Mouse (Mus musculus) olfactory bulb, adult 2 months (tissue): ENCODE results near the gene Arid3b. TPM values are rescaled to one million over a fixed set of nuclear protein-coding genes. Genes with fewer than 3 reads are reported as not detected.

Experiments used
- H3K27ac ChIP-seq: fragments of 200-500 bp; 2 replicates; pipeline ENCODE4 v1.5.1; 2012; ENCODE audit warnings: low read depth, low read length; ENCODE audit not compliant: insufficient read depth
- H3K4me1 ChIP-seq: fragments of 200-500 bp; 2 replicates; pipeline ENCODE4 v1.6.1; 2012; ENCODE audit warnings: low read length; ENCODE audit not compliant: control insufficient read depth, insufficient read depth
- H3K4me3 ChIP-seq: fragments of 200-500 bp; 2 replicates; pipeline ENCODE4 v1.5.1; 2012; ENCODE audit warnings: mild to moderate bottlenecking, low read depth, low read length, moderate library complexity; ENCODE audit not compliant: insufficient read depth
- CTCF ChIP-seq: fragments of 200-500 bp; IDR thresholded peaks from 2 replicates; pipeline ENCODE4 v1.5.1; 2012; ENCODE audit warnings: low read depth, mild to moderate bottlenecking, low read length, moderate library complexity; ENCODE audit not compliant: insufficient read depth
- POLR2A ChIP-seq: fragments of 200-500 bp; IDR thresholded peaks from 2 replicates; pipeline ENCODE4 v1.6.1; 2012; ENCODE audit warnings: mild to moderate bottlenecking, low read depth, low read length, moderate library complexity; ENCODE audit not compliant: insufficient read depth
- WGBS: fragments of 180-500 bp; shearing (Covaris S2); methylation state at CpG from one replicate; pipeline ENCODE4 v1.1.7; 2018; 5-methylcytosine and 5-hydroxymethylcytosine counted together
- polyA plus RNA-seq: library from polyadenylated mRNA; stranded (reverse); fragments of >200 nt; gene quantifications from 2 replicates; pipeline ENCODE4 v1.2.4, GENCODE M21; 2012; ENCODE audit warnings: low replicate concordance; ENCODE audit not compliant: missing spikeins, insufficient read depth, insufficient read length

Arid3b gene
- polyA plus RNA-seq, 1 experiment: not detected

DNA sequence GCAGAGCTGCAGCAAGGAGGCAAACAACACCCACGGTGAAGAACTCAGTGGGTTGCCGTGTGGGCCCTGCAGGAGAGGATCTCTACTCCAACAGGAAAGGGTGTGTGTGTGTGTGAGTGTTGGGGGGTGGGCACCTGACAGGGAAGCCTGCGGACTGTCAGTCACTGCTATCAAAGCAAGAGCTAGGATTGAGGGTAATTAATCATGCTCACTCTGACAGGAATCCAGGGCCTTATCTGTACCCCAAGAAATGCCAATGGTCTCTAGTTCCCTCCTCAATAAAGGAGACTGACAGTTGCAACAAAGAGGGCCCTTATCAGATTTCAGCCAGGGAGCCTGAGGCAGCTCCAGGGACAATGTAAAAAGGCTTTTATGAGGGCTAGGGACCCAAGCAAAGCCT lies 33.5 kb downstream of the Arid3b start:
- Histone ChIP-seq H3K27ac (no peak overlapping the region), H3K4me1 (peaks cover 23% of the 10 kb centered on the region), H3K4me3 (no peak overlapping the region)
- no peak for TF ChIP-seq POLR2A
- TF ChIP-seq CTCF: no peak
- WGBS: 39% methylated on average over 3 of the region's 3 CpGs

GRCm38 (mm10) chr9:57800325-57800975 lies 36.1 kb downstream of the Arid3b start:
- H3K27ac ChIP-seq: no peak overlapping the region
- TF ChIP-seq POLR2A (no peak), CTCF (no peak)
- 93% methylated on average over 9 of the region's 9 CpGs for WGBS
- peaks cover 9% of the 10 kb centered on the region for H3K4me1 ChIP-seq
- H3K4me3 ChIP-seq: no peak overlapping the region

DNA sequence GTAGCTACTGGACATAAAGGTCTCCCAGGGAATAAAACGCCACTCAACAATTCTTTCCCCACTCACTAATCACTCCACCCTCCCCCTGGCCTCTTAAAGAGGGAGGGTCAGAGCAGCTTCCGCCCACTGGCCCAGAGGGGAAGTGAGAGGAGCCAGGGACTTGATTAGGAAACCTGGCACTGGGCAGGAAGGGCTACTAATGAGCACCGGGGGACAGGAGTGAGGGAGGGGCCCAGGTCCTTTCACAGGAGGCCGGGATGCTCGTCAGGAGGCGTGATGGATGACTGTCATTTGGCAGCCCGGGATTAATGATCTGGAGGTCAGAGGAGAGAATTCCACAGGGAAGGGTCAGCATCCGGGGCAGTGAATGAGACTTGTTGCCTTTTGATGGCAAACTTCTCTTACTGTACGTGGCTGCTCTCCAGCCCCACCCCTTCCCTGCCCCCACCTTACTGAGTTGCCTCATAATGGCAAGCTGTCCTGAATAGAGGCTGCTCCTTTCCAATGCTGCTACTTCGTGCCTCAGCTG lies 37.8 kb downstream of the Arid3b start:
- H3K27ac ChIP-seq: no peak overlapping the region
- H3K4me1 ChIP-seq: peaks cover 6% of the 10 kb centered on the region
- WGBS: 35% methylated on average over 10 of the region's 10 CpGs
- TF ChIP-seq POLR2A (no peak), CTCF (no peak)
- H3K4me3 ChIP-seq: no peak overlapping the region

DNA sequence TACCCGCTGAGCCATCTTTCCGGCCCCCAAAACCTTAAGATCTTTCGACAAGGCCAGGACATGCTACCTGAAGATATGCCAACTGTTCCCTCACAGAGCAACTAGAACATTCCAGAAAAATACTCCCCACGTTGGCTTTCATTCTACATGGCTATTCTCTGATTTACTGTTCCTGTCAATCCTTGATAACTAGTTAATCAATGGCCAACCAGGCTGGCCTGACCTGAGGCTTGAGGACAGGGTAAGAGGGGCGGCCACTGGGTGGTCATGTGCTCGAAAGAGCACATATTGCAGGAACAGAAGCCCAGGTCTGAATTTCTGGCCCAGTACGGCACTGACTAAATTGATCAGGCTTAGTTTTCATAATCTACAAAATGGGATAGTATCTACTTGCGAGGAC lies 39.1 kb downstream of the Arid3b start:
- TF ChIP-seq CTCF (no peak), POLR2A (no peak)
- Histone ChIP-seq H3K4me3 (no peak overlapping the region), H3K4me1 (peaks cover 2% of the 10 kb centered on the region; the same call in 1 of the 2 replicates), H3K27ac (no peak overlapping the region)
- 98% methylated on average over 8 of the region's 8 CpGs for WGBS

- WGBS: 89% methylated on average over 3 of the region's 3 CpGs
- Histone ChIP-seq H3K27ac (no peak overlapping the region), H3K4me3 (no peak overlapping the region), H3K4me1 (no peaks in the 10 kb centered on the region)
- TF ChIP-seq POLR2A: no peak
- TF ChIP-seq CTCF: no peak
Measured at GRCm38 (mm10) chr9:57789733-57790132, 46.9 kb downstream of the Arid3b start.

- H3K4me3 ChIP-seq: no peak overlapping the region
- no peak overlapping the region for H3K27ac ChIP-seq
- TF ChIP-seq POLR2A (no peak), CTCF (no peak)
- H3K4me1 ChIP-seq: no peaks in the 10 kb centered on the region
- WGBS: 93% methylated on average over 3 of the region's 3 CpGs
Measured at GRCm38 (mm10) chr9:57782656-57783055, 53.9 kb downstream of the Arid3b start.

DNA sequence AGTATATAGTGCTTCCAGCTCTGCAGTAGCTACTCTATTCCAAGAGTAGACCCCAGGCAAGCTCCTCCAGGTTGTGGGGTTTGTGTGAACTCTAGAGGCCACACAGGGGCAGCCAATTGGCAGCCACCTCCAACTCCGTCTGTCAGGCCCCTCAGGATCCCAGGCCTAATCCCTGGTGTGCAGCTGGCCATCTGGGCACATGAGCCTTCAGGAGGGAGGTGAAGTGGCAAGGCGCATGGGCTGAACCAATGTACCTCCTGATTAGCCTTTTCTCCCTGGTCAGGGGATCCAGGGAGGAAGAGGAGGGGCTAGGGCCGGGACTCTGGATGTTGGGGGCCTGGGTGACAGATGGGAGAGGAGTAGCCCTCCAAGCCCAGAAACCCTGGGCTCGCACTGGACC lies 60.9 kb downstream of the Arid3b start:
- Histone ChIP-seq H3K4me1 (peaks cover 14% of the 10 kb centered on the region), H3K4me3 (no peak overlapping the region), H3K27ac (no peak overlapping the region)
- TF ChIP-seq CTCF (no peak), POLR2A (no peak)
- 74% methylated on average over 4 of the region's 4 CpGs for WGBS

GRCm38 (mm10) chr9:57775026-57775425 lies 61.6 kb downstream of the Arid3b start:
- no peak overlapping the region for H3K27ac ChIP-seq
- TF ChIP-seq POLR2A: no peak
- TF ChIP-seq CTCF: no peak
- no peak overlapping the region for H3K4me3 ChIP-seq
- peaks cover 14% of the 10 kb centered on the region for H3K4me1 ChIP-seq
- WGBS: 49% methylated on average over 5 of the region's 5 CpGs

- H3K27ac ChIP-seq: no peak overlapping the region
- H3K4me3 ChIP-seq: no peak overlapping the region
- 17% methylated on average over 1 of the region's 1 CpGs for WGBS
- TF ChIP-seq POLR2A (no peak), CTCF (no peak)
- H3K4me1 ChIP-seq: peaks cover 14% of the 10 kb centered on the region
Measured at GRCm38 (mm10) chr9:57774168-57774567, 62.4 kb downstream of the Arid3b start.

- Histone ChIP-seq H3K4me1 (peaks cover 14% of the 10 kb centered on the region), H3K27ac (no peak overlapping the region), H3K4me3 (no peak overlapping the region)
- TF ChIP-seq POLR2A (no peak), CTCF (no peak)
- WGBS: 95% methylated on average over 3 of the region's 3 CpGs
Measured at GRCm38 (mm10) chr9:57773754-57774153, 62.8 kb downstream of the Arid3b start.
